Comparison of ENCODE assay signal across 22 mouse cellular contexts in the genomic region with DNA sequence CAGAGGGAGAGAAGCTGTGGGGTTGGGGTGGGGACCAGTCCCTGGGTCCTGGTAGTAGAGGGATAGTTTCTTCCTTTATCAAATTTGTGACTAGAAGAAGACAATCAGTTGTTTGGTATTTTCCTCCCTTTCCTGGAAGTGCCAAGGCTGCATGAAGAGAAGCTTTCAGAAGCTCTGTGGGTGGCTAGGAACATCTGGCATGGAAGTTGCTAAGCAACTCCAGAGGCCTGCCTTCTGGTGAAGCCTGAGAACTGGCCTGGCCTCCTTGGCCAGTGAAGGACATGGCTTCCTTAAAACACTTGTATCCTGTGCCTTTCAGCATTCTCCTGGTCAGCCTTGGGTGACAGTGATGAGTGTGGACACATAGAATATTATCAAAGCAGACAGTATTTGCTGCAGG.
DNase-seq lines count a peak whose midpoint lies in the region; ATAC-seq and TF ChIP-seq lines count a peak whose summit lies in the region.
"Had no signal": no experiment of that assay in that cellular context is flagged by ENCODE, and none has a peak within 500 bp of the region (broad histone marks: within the 10 kb centered on the region; RNA-seq: fewer than 3 reads in every experiment).

No protein-coding gene starts in this region.

- DNase-seq in embryo, embryonic 11 days: peak; percentile 12
- no peak for DNase-seq in embryo, embryonic 10 days (ENCODE audit: low spot score)
- DNase-seq in 3T3-L1 (ENCODE audit: low read depth, low spot score) (peak; percentile 60), adipocyte (ENCODE audit: low spot score) (peak; percentile 67)
- no peak for DNase-seq in thymus, postnatal 14 days
- DNase-seq: adrenal gland, postnatal 25 days; cerebellum, adult 2 months; cerebellum, postnatal 25 days; forebrain, postnatal 0 days; gastrocnemius, postnatal 14 days; heart, adult 2 months; heart, postnatal 14 days; kidney, adult 11 months had no signal

- H3K4me1 ChIP-seq in intestine, postnatal 0 days (replicated peaks; ENCODE audit: control insufficient read depth, insufficient read depth, low read length): peaks cover 6% of the 10 kb centered on the region; the same call in 1 of the 2 replicates
- H3K4me1 ChIP-seq in intestine, embryonic 16.5 days (ENCODE audit: control insufficient read depth, insufficient read depth, low read length): no peaks in the 10 kb centered on the region
- no peaks in the 10 kb centered on the region for H3K4me1 ChIP-seq in midbrain, embryonic 13.5 days (replicated peaks)
- H3K4me1 ChIP-seq: embryonic facial prominence, embryonic 10.5 days; forebrain, embryonic 13.5 days had no signal

- H3K36me3 ChIP-seq in intestine, postnatal 0 days (ENCODE audit: control insufficient read depth, insufficient read depth): no peaks in the 10 kb centered on the region
- H3K36me3 ChIP-seq in intestine, embryonic 16.5 days (ENCODE audit: control insufficient read depth, insufficient read depth, low read length): no peaks in the 10 kb centered on the region
- no peaks in the 10 kb centered on the region for H3K36me3 ChIP-seq in midbrain, embryonic 13.5 days
- H3K36me3 ChIP-seq: embryonic facial prominence, embryonic 10.5 days; heart, embryonic 15.5 days had no signal

- H3K4me3 ChIP-seq in intestine, postnatal 0 days (ENCODE audit: low read depth, low read length): no peak overlapping the region
- H3K4me3 ChIP-seq in intestine, embryonic 16.5 days (ENCODE audit: low read length): no peak overlapping the region
- no peak overlapping the region for H3K4me3 ChIP-seq in midbrain, embryonic 13.5 days (replicated peaks)
- H3K4me3 ChIP-seq: embryonic facial prominence, embryonic 10.5 days; forebrain, embryonic 13.5 days; heart, adult 2 months; heart, embryonic 15.5 days had no signal

- H3K27me3 ChIP-seq in intestine, postnatal 0 days (replicated peaks; ENCODE audit: control insufficient read depth, insufficient read depth, low read length): no peaks in the 10 kb centered on the region
- no peaks in the 10 kb centered on the region for H3K27me3 ChIP-seq in intestine, embryonic 16.5 days (replicated peaks; ENCODE audit: control insufficient read depth, insufficient read depth, low read length)
- H3K27me3 ChIP-seq in midbrain, embryonic 13.5 days: no peaks in the 10 kb centered on the region
- H3K27me3 ChIP-seq: CH12.LX; forebrain, embryonic 13.5 days; heart, embryonic 15.5 days had no signal

- no peak overlapping the region for H3K9ac ChIP-seq in intestine, postnatal 0 days (ENCODE audit: low read depth, low read length)
- no peak overlapping the region for H3K9ac ChIP-seq in intestine, embryonic 16.5 days (ENCODE audit: low read depth, low read length)
- H3K9ac ChIP-seq in midbrain, embryonic 13.5 days (replicated peaks): no peak overlapping the region
- H3K9ac ChIP-seq: forebrain, embryonic 13.5 days; forebrain, postnatal 0 days; heart, embryonic 15.5 days; hindbrain, embryonic 14.5 days had no signal

- no peak for TF ChIP-seq CTCF in intestine, postnatal 0 days (IDR thresholded peaks at IDR 0.05; ENCODE audit: low read depth)

- no peak overlapping the region for H3K4me2 ChIP-seq in intestine, postnatal 0 days (replicated peaks; ENCODE audit: low read depth)
- no peak overlapping the region for H3K4me2 ChIP-seq in intestine, embryonic 16.5 days (ENCODE audit: low read depth, low read length)
- no peak overlapping the region for H3K4me2 ChIP-seq in midbrain, embryonic 13.5 days (replicated peaks)
- H3K4me2 ChIP-seq: forebrain, embryonic 13.5 days; heart, embryonic 11.5 days; heart, embryonic 15.5 days; hindbrain, embryonic 14.5 days had no signal

- no peak for ATAC-seq in intestine, postnatal 0 days
- ATAC-seq in intestine, embryonic 16.5 days: no peak
- ATAC-seq in midbrain, embryonic 13.5 days: no peak
- ATAC-seq: forebrain, embryonic 13.5 days; forebrain, postnatal 0 days had no signal

- peak overlapping the region; percentile 83 for H3K27ac ChIP-seq in intestine, postnatal 0 days (ENCODE audit: low read depth, low read length)
- H3K27ac ChIP-seq in intestine, embryonic 16.5 days (ENCODE audit: low read length): no peak overlapping the region
- H3K27ac ChIP-seq in midbrain, embryonic 13.5 days: no peak overlapping the region
- H3K27ac ChIP-seq: embryonic facial prominence, embryonic 10.5 days; forebrain, embryonic 13.5 days; heart, adult 2 months; heart, embryonic 15.5 days; hindbrain, embryonic 14.5 days had no signal

- H3K9me3 ChIP-seq in intestine, postnatal 0 days (ENCODE audit: control insufficient read depth): no peaks in the 10 kb centered on the region
- H3K9me3 ChIP-seq in intestine, embryonic 16.5 days (ENCODE audit: control insufficient read depth, low read length): no peaks in the 10 kb centered on the region
- H3K9me3 ChIP-seq in midbrain, embryonic 13.5 days: no peaks in the 10 kb centered on the region
- H3K9me3 ChIP-seq: embryonic facial prominence, embryonic 10.5 days; forebrain, embryonic 13.5 days; heart, embryonic 15.5 days had no signal

Comparison
In these comparisons a context has a peak if more than half of its experiments do, and no peak if none do; other contexts are left out.
1. DNase-seq: peak in embryo, embryonic 11 days (single experiment), 3T3-L1 (single experiment) and adipocyte (single experiment); none in embryo, embryonic 10 days (single experiment) and thymus, postnatal 14 days (single experiment).